Mouse (Mus musculus): ENCODE measurements around the gene Jag1.

Jag1 gene

GRCm38 (mm10) chr2:137049367-137049766, 67.1 kb downstream of the Jag1 start:
- no peak for DNase-seq (ENCODE audit: low read depth, low spot score)
- Histone ChIP-seq H3K27me3 (ENCODE audit: control insufficient read depth, insufficient read depth, low read length, poor library complexity, severe bottlenecking) (no peaks in the 10 kb centered on the region), H3K36me3 (ENCODE audit: control insufficient read depth, insufficient read depth, low read length, poor library complexity, severe bottlenecking) (no peaks in the 10 kb centered on the region)

DNA sequence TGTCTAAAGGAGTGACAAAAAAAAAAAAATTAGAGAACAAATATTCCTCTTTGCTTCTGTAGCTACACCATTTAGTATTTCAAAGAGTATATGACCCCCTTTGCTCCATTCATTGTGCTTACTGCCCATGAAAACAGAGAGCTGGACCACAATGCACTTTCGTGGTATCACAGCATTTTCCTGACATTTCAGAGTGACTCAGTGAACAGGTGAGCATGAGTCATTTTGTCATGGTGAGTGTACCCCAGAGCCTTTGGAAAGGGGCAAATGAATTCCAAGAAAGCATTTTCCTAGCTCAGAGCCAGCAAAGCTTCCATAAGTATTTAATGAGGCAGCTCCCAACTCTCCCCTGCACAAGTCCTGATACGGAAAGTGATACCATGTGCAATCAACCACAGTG, 72.3 kb downstream of the Jag1 start:
- H3K27me3 ChIP-seq (ENCODE audit: control insufficient read depth, insufficient read depth, low read length, poor library complexity, severe bottlenecking) = no peaks in the 10 kb centered on the region
- no peaks in the 10 kb centered on the region for H3K36me3 ChIP-seq (ENCODE audit: control insufficient read depth, insufficient read depth, low read length, poor library complexity, severe bottlenecking)
- no peak for DNase-seq (ENCODE audit: low read depth, low spot score)
